In genomic region chr7:73382843-73383242, GRCm38 (mm10) we compare ENCODE assay signal across 20 mouse cellular contexts. TPM values are rescaled to one million over a fixed set of nuclear protein-coding genes. Genes with fewer than 3 reads are reported as not detected.
DNase-seq lines count a peak whose midpoint lies in the region; ATAC-seq and TF ChIP-seq lines count a peak whose summit lies in the region.
"Had no signal": no experiment of that assay in that cellular context is flagged by ENCODE, and none has a peak within 500 bp of the region (broad histone marks: within the 10 kb centered on the region; RNA-seq: fewer than 3 reads in every experiment).

No protein-coding gene starts in this region.

- peak overlapping the region; percentile 6; the same call in 1 of the 2 replicates for H3K4me3 ChIP-seq in hindbrain, embryonic 13.5 days
- no peak overlapping the region for H3K4me3 ChIP-seq in hindbrain, embryonic 10.5 days
- no peak overlapping the region for H3K4me3 ChIP-seq in hindbrain, embryonic 16.5 days (ENCODE audit: low read length)
- H3K4me3 ChIP-seq in midbrain, embryonic 16.5 days (ENCODE audit: low read depth, low read length), result no peak overlapping the region
- no peak overlapping the region for H3K4me3 ChIP-seq in heart, embryonic 11.5 days (ENCODE audit: low read depth, low read length)
- H3K4me3 ChIP-seq: embryonic facial prominence, embryonic 12.5 days; erythroblast, embryonic 14.5 days; heart, embryonic 10.5 days; layer of hippocampus, adult 2 months; limb, embryonic 13.5 days; liver, embryonic 13.5 days had no signal

- peak overlapping the region; percentile 57; the same call in 1 of the 2 replicates for H3K9ac ChIP-seq in hindbrain, embryonic 13.5 days
- H3K9ac ChIP-seq in hindbrain, embryonic 16.5 days (ENCODE audit: low read depth, low read length), result no peak overlapping the region
- H3K9ac ChIP-seq in midbrain, embryonic 16.5 days (ENCODE audit: low read depth, low read length), result no peak overlapping the region
- no peak overlapping the region for H3K9ac ChIP-seq in heart, embryonic 11.5 days (ENCODE audit: low read depth, low read length)
- H3K9ac ChIP-seq: embryonic facial prominence, embryonic 12.5 days; limb, embryonic 13.5 days; liver, embryonic 13.5 days had no signal

- 67% methylated on average over 7 of the region's 7 CpGs for WGBS in hindbrain, embryonic 13.5 days
- 86% methylated on average over 7 of the region's 7 CpGs for WGBS in hindbrain, embryonic 10.5 days
- 48% methylated on average over 7 of the region's 7 CpGs for WGBS in hindbrain, embryonic 16.5 days
- WGBS in midbrain, embryonic 16.5 days, result 70% methylated on average over 7 of the region's 7 CpGs
- 76% methylated on average over 7 of the region's 7 CpGs for WGBS in heart, embryonic 11.5 days (ENCODE audit: insufficient replicate concordance)

- ATAC-seq in hindbrain, embryonic 13.5 days (ENCODE audit: low FRiP score), result no peak
- no peak for ATAC-seq in hindbrain, embryonic 16.5 days
- no peak for ATAC-seq in midbrain, embryonic 16.5 days
- no peak for ATAC-seq in heart, embryonic 11.5 days (replicated peaks; ENCODE audit: insufficient number of reproducible peaks, low FRiP score, low TSS enrichment)
- ATAC-seq: intestine, embryonic 16.5 days had no signal

- H3K9me3 ChIP-seq in hindbrain, embryonic 13.5 days, result no peaks in the 10 kb centered on the region
- H3K9me3 ChIP-seq in hindbrain, embryonic 10.5 days, result no peaks in the 10 kb centered on the region
- no peaks in the 10 kb centered on the region for H3K9me3 ChIP-seq in hindbrain, embryonic 16.5 days (ENCODE audit: control insufficient read depth, low read length)
- H3K9me3 ChIP-seq in midbrain, embryonic 16.5 days (replicated peaks; ENCODE audit: control insufficient read depth, low read length, poor library complexity, severe bottlenecking), result no peaks in the 10 kb centered on the region
- H3K9me3 ChIP-seq in heart, embryonic 11.5 days (replicated peaks; ENCODE audit: control insufficient read depth, low read length), result no peaks in the 10 kb centered on the region
- H3K9me3 ChIP-seq: embryonic facial prominence, embryonic 12.5 days; heart, embryonic 10.5 days; limb, embryonic 13.5 days; liver, embryonic 13.5 days had no signal

- H3K27me3 ChIP-seq in hindbrain, embryonic 13.5 days, result no peaks in the 10 kb centered on the region
- 0 out of 2 replicates have a peak, but pooled peaks cover 5% of the 10 kb centered on the region for H3K27me3 ChIP-seq in hindbrain, embryonic 10.5 days (ENCODE audit: insufficient read depth, poor library complexity, severe bottlenecking)
- no peaks in the 10 kb centered on the region for H3K27me3 ChIP-seq in hindbrain, embryonic 16.5 days (replicated peaks; ENCODE audit: control insufficient read depth, insufficient read depth, low read length)
- no peaks in the 10 kb centered on the region for H3K27me3 ChIP-seq in midbrain, embryonic 16.5 days (ENCODE audit: control insufficient read depth, insufficient read depth, low read depth, low read length)
- peaks cover 28% of the 10 kb centered on the region for H3K27me3 ChIP-seq in heart, embryonic 11.5 days (ENCODE audit: control insufficient read depth, insufficient read depth, low read length)

- H3K27ac ChIP-seq in hindbrain, embryonic 13.5 days, result peak overlapping the region; percentile 24; the same call in 1 of the 2 replicates
- H3K27ac ChIP-seq in hindbrain, embryonic 10.5 days, result no peak overlapping the region
- no peak overlapping the region for H3K27ac ChIP-seq in hindbrain, embryonic 16.5 days (ENCODE audit: low read depth, low read length)
- H3K27ac ChIP-seq in midbrain, embryonic 16.5 days (ENCODE audit: low read length), result 0 out of 2 replicates have a peak overlapping the region, but pooled peaks have one; percentile 36
- no peak overlapping the region for H3K27ac ChIP-seq in heart, embryonic 11.5 days (ENCODE audit: low read depth, low read length)
- H3K27ac ChIP-seq: embryonic facial prominence, embryonic 12.5 days; heart, embryonic 10.5 days; layer of hippocampus, adult 2 months; limb, embryonic 13.5 days; liver, embryonic 13.5 days had no signal

- H3K4me2 ChIP-seq in hindbrain, embryonic 13.5 days, result peak overlapping the region; percentile 86; the same call in 1 of the 2 replicates
- H3K4me2 ChIP-seq in hindbrain, embryonic 16.5 days (ENCODE audit: low read length), result peak overlapping the region; percentile 19
- H3K4me2 ChIP-seq in midbrain, embryonic 16.5 days (ENCODE audit: low read length), result peak overlapping the region; percentile 13
- H3K4me2 ChIP-seq in heart, embryonic 11.5 days, result no peak overlapping the region
- H3K4me2 ChIP-seq: embryonic facial prominence, embryonic 12.5 days; limb, embryonic 13.5 days; liver, embryonic 13.5 days had no signal

- no peak for DNase-seq in hindbrain, embryonic 10.5 days (ENCODE audit: low spot score)
- peak; percentile 62 for DNase-seq in brain, embryonic 14.5 days (ENCODE audit: low read depth)
- no peak for DNase-seq in heart, adult 9 months (ENCODE audit: low spot score in 2 of 2)
- no peak for DNase-seq in urinary bladder, adult 2 months (ENCODE audit: low spot score)
- DNase-seq: adrenal gland, adult 2 months; cerebellum, adult 11-12 months; kidney, adult 9 months; kidney, postnatal 25 days; liver, embryonic 13.5 days; lung, adult 2 months had no signal

- no peak for TF ChIP-seq CTCF in brain, embryonic 14.5 days (IDR thresholded peaks at IDR 0.05; ENCODE audit: borderline replicate concordance, extremely low read depth, insufficient read depth, insufficient read length)

- peaks cover 83% of the 10 kb centered on the region for H3K4me1 ChIP-seq in hindbrain, embryonic 13.5 days (replicated peaks)
- peaks cover 87% of the 10 kb centered on the region for H3K4me1 ChIP-seq in hindbrain, embryonic 10.5 days (replicated peaks)
- H3K4me1 ChIP-seq in hindbrain, embryonic 16.5 days (ENCODE audit: control insufficient read depth, insufficient read depth, low read depth, low read length), result peaks cover 3% of the 10 kb centered on the region; the same call in 1 of the 2 replicates
- peaks cover 37% of the 10 kb centered on the region for H3K4me1 ChIP-seq in midbrain, embryonic 16.5 days (ENCODE audit: control insufficient read depth, insufficient read depth, low read length)
- no peaks in the 10 kb centered on the region for H3K4me1 ChIP-seq in heart, embryonic 11.5 days (ENCODE audit: control insufficient read depth, insufficient read depth, low read length)
- H3K4me1 ChIP-seq: heart, embryonic 10.5 days; liver, embryonic 13.5 days had no signal

- no peak for TF ChIP-seq POLR2A in brain, embryonic 14.5 days (IDR thresholded peaks at IDR 0.05; ENCODE audit: borderline replicate concordance, extremely low read depth, insufficient read depth, insufficient read length, poor library complexity, severe bottlenecking)

- peaks cover 4% of the 10 kb centered on the region; the same call in 1 of the 2 replicates for H3K36me3 ChIP-seq in hindbrain, embryonic 13.5 days
- peaks cover 69% of the 10 kb centered on the region for H3K36me3 ChIP-seq in hindbrain, embryonic 10.5 days
- no peaks in the 10 kb centered on the region for H3K36me3 ChIP-seq in hindbrain, embryonic 16.5 days (ENCODE audit: control insufficient read depth, insufficient read depth, low read length)
- H3K36me3 ChIP-seq in midbrain, embryonic 16.5 days (ENCODE audit: control insufficient read depth, insufficient read depth, low read length), result no peaks in the 10 kb centered on the region
- no peaks in the 10 kb centered on the region for H3K36me3 ChIP-seq in heart, embryonic 11.5 days (ENCODE audit: control insufficient read depth, insufficient read depth, low read length)
- H3K36me3 ChIP-seq: embryonic facial prominence, embryonic 12.5 days; heart, embryonic 10.5 days; limb, embryonic 13.5 days; liver, embryonic 13.5 days had no signal

RNA-seq across cellular contexts. Expression of gene Rgma, which starts 7.5 kb away (rescaled TPM):
- polyA plus RNA-seq in hindbrain, embryonic 13.5 days (2015; fragmentation: Nextera tagmentation; extraction: Ambion mirVana), result 40.0 and 41.1 TPM in 2 replicates
- polyA plus RNA-seq in hindbrain, embryonic 10.5 days (2016; fragmentation: Nextera tagmentation; extraction: Ambion mirVana), result 38.4 and 51.1 TPM in 2 replicates
- 59.9 and 142 TPM in 2 replicates for polyA plus RNA-seq in brain, embryonic 14.5 days (2012; rRNA removed)
- polyA plus RNA-seq in hindbrain, embryonic 16.5 days (2015; fragmentation: Nextera tagmentation; extraction: Ambion mirVana), result 30.9 and 39.8 TPM in 2 replicates
- 38.4 and 38.6 TPM in 2 replicates for polyA plus RNA-seq in midbrain, embryonic 16.5 days (2015; fragmentation: Nextera tagmentation; extraction: Ambion mirVana)
- polyA plus RNA-seq in heart, embryonic 11.5 days (2014; fragmentation: Nextera tagmentation; extraction: Ambion mirVana), result 4.2 and 5.8 TPM in 2 replicates
- polyA plus RNA-seq in urinary bladder, adult 2 months (2012; rRNA removed), result 7.2 and 18.5 TPM in 2 replicates
- polyA plus RNA-seq: erythroblast, embryonic 14.5 days had no signal

Comparison
In these comparisons a context has a peak if more than half of its experiments do, and no peak if none do; other contexts are left out.
1. H3K27ac ChIP-seq: peak in hindbrain, embryonic 13.5 days (single experiment) and midbrain, embryonic 16.5 days (single experiment); none in hindbrain, embryonic 10.5 days (single experiment), hindbrain, embryonic 16.5 days (single experiment) and heart, embryonic 11.5 days (single experiment).